Mouse (Mus musculus) liver, embryonic 14.5 days (tissue): ENCODE results near the gene Mon1a. TPM values are rescaled to one million over a fixed set of nuclear protein-coding genes. Genes with fewer than 3 reads are reported as not detected.
A peak's percentile ranks its signal among the peaks of the same experiment; 100 is the strongest.

Experiments
- ATAC-seq: fragments of 200-750 bp; cut with Nextera tagmentation; 2 replicates; pipeline ENCODE4 v1.8.0; 2017; ENCODE audit warnings: moderate number of reproducible peaks, mild to moderate bottlenecking, moderate library complexity; ENCODE audit not compliant: insufficient read depth
- DNase-seq, 3 experiments: peaks; one replicate each; pipeline ENCODE4 v3.0.0-alpha.2; 2012 to 2013; ENCODE audit warnings: low read depth in 3 of 3, low spot score in 3 of 3
- H3K27ac ChIP-seq: fragments of 300-500 bp; sonication (generic); 2 replicates; pipeline ENCODE4 v1.5.1; 2014; ENCODE audit warnings: moderate library complexity, mild to moderate bottlenecking, control low read depth, inconsistent platforms
- H3K27me3 ChIP-seq: fragments of 300-500 bp; sonication (generic); 2 replicates; pipeline ENCODE4 v1.6.1; 2014; ENCODE audit warnings: mild to moderate bottlenecking, low read length, moderate library complexity; ENCODE audit not compliant: control insufficient read depth, insufficient read depth
- H3K36me3 ChIP-seq: fragments of 300-500 bp; sonication (generic); replicated peaks from 2 replicates; pipeline ENCODE4 v1.6.1; 2014; ENCODE audit warnings: low read depth; ENCODE audit not compliant: control insufficient read depth, insufficient read depth
- H3K4me1 ChIP-seq, 2 experiments: fragments of 200-500 bp in 1 of 2; fragments of 300-500 bp in 1 of 2; sonication (generic) in 1 of 2; replicated peaks; 2 replicates each; pipeline ENCODE4 v1.6.1; 2012 to 2014; ENCODE audit warnings: antibody characterized with exemption in 1 of 2, inconsistent platforms in 1 of 2, low read length in 1 of 2; ENCODE audit not compliant: control insufficient read depth in 2 of 2, insufficient read depth in 2 of 2
- H3K4me2 ChIP-seq: fragments of 300-500 bp; sonication (generic); 2 replicates; pipeline ENCODE4 v1.6.1; 2014; ENCODE audit warnings: low read depth, mild to moderate bottlenecking, control low read depth, moderate library complexity
- H3K4me3 ChIP-seq, 2 experiments: fragments of 200-500 bp in 1 of 2; fragments of 300-500 bp in 1 of 2; sonication (generic) in 1 of 2; 2 replicates each; pipeline ENCODE4 v1.5.1; 2012 to 2014; ENCODE audit warnings: low read depth in 2 of 2, low read length in 2 of 2, mild to moderate bottlenecking in 2 of 2, control low read depth in 1 of 2, inconsistent platforms in 1 of 2, moderate library complexity in 1 of 2; ENCODE audit not compliant: insufficient read depth in 1 of 2
- H3K9ac ChIP-seq: fragments of 300-500 bp; sonication (generic); replicated peaks from 2 replicates; pipeline ENCODE4 v1.6.1; 2014; ENCODE audit warnings: mild to moderate bottlenecking, control low read depth, moderate library complexity
- H3K9me3 ChIP-seq: fragments of 300-500 bp; sonication (generic); 2 replicates; pipeline ENCODE4 v1.6.1; 2016; ENCODE audit warnings: low read length, mixed read lengths; ENCODE audit not compliant: control insufficient read depth
- CTCF ChIP-seq: IDR thresholded peaks from 2 replicates; pipeline ENCODE4 v1.5.1; 2016; ENCODE audit warnings: antibody characterized with exemption, low read depth, control low read depth
- EP300 ChIP-seq: IDR thresholded peaks from 2 replicates; pipeline ENCODE4 v1.6.1; 2016; ENCODE audit warnings: antibody characterized with exemption, low read depth
- WGBS: fragments of 180-500 bp; shearing (Covaris S2); extraction: QIAGEN DNeasy Blood & Tissue Kit; methylation state at CpG from one replicate; pipeline ENCODE4 v1.1.7; 2014; ENCODE audit not compliant: insufficient replicate concordance; 5-methylcytosine and 5-hydroxymethylcytosine counted together
- polyA plus RNA-seq, 2 experiments: library from polyadenylated mRNA; depleted of rRNA in 1 of 2; stranded (reverse) in 1 of 2; unstranded in 1 of 2; fragments of >200 nt; fragmentation: Nextera tagmentation in 1 of 2; extraction: Ambion mirVana in 1 of 2; gene quantifications; 2 replicates each; pipeline versions ENCODE4 v1.2.1 to v1.2.3; 2012 to 2014

Gene Mon1a
- polyA plus RNA-seq, 2 experiments: 3.8 to 4.0 TPM

- Histone ChIP-seq H3K9ac (no peak overlapping the region), H3K27ac (no peak overlapping the region), H3K4me1 (no peaks in the 10 kb centered on the region), H3K4me3 (no peak overlapping the region), H3K36me3 (no peaks in the 10 kb centered on the region), H3K27me3 (peaks cover 41% of the 10 kb centered on the region), H3K9me3 (no peaks in the 10 kb centered on the region), H3K4me2 (no peak overlapping the region)
- ATAC-seq: no peak
- TF ChIP-seq CTCF: no peak
- no peak for TF ChIP-seq EP300
- 22% methylated on average over 3 of the region's 3 CpGs for WGBS
- DNase-seq: no peak
Observed at GRCm38 (mm10) chr9:107936831-107937230, 48.9 kb downstream of the Mon1a start.

- Histone ChIP-seq H3K36me3 (no peaks in the 10 kb centered on the region), H3K4me1 (peaks cover 7 to 14% of the 10 kb centered on the region in 2 experiments; a peak in 3 of 4 replicates), H3K4me2 (no peak overlapping the region), H3K9ac (no peak overlapping the region), H3K9me3 (no peaks in the 10 kb centered on the region), H3K4me3 (no peak overlapping the region), H3K27me3 (no peaks in the 10 kb centered on the region), H3K27ac (no peak overlapping the region)
- WGBS: 77% methylated on average over 31 of the region's 31 CpGs
- ATAC-seq: no peak
- no peak for TF ChIP-seq EP300
- no peak for TF ChIP-seq CTCF
- DNase-seq: no peak
Observed at GRCm38 (mm10) chr9:107947241-107948194, 59.6 kb downstream of the Mon1a start.

- peaks cover 7 to 17% of the 10 kb centered on the region in 2 experiments; a peak in 3 of 4 replicates for H3K4me1 ChIP-seq
- no peak overlapping the region for H3K4me3 ChIP-seq
- ATAC-seq: no peak
- H3K9me3 ChIP-seq: no peaks in the 10 kb centered on the region
- WGBS: 68% methylated on average over 13 of the region's 13 CpGs
- TF ChIP-seq CTCF: no peak
- H3K4me2 ChIP-seq: no peak overlapping the region
- H3K27me3 ChIP-seq: no peaks in the 10 kb centered on the region
- no peak overlapping the region for H3K9ac ChIP-seq
- DNase-seq: no peak
- H3K36me3 ChIP-seq: no peaks in the 10 kb centered on the region
- H3K27ac ChIP-seq: no peak overlapping the region
Observed at GRCm38 (mm10) chr9:107949184-107949921, 61.4 kb downstream of the Mon1a start.

DNA sequence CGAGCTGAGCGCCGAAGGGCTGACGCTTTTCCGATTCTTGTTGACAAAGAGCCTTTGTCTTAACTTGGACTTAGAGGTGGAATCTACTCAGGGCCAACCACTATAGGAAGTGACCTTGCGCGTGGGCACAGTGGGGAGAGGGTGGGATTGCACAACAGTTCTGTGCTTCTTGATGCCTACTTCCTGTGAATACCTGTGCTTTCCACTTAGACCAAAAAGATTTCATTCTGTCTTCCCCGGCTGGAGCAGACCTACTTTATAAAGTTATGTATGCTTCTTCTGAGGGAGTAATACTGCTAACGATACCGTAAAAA is 61.9 kb downstream of the Mon1a start, which contains the start of gene Traip:
Traip (plus strand) TSS at position 215 of the 314 bp plus-strand sequence.
- Histone ChIP-seq H3K9ac (peak within 1 kb of the TSS; percentile 82), H3K27ac (peak within 1 kb of the TSS; percentile 56), H3K4me3 (peak within 1 kb of the TSS; percentile 90 to 93), H3K9me3 (no peaks in the 10 kb centered on the region), H3K36me3 (no peaks in the 10 kb centered on the region), H3K4me1 (peaks cover 7 to 17% of the 10 kb centered on the region in 2 experiments; a peak in 3 of 4 replicates), H3K27me3 (no peaks in the 10 kb centered on the region), H3K4me2 (peak within 1 kb of the TSS; percentile 80)
- WGBS: 77% methylated on average over 10 of the region's 10 CpGs
- DNase-seq (no peak), ATAC-seq (no peak)
- TF ChIP-seq EP300 (no peak), CTCF (no peak)
